Mouse (Mus musculus) limb, embryonic 15.5 days (tissue): ENCODE data around the gene Gm11444. TPM values are rescaled to one million over a fixed set of nuclear protein-coding genes. Genes with fewer than 3 reads are reported as not detected.

ENCODE experiments used
- ATAC-seq: fragments of 200-750 bp; cut with Nextera tagmentation; 2 replicates; pipeline ENCODE4 v1.8.0; 2017; ENCODE audit warnings: low read depth, moderate TSS enrichment; ENCODE audit not compliant: insufficient number of reproducible peaks, low FRiP score, low TSS enrichment
- H3K27ac ChIP-seq: fragments of 300-500 bp; sonication (generic); 2 replicates; pipeline ENCODE4 v1.5.1; 2015; ENCODE audit warnings: moderate library complexity, mild to moderate bottlenecking, inconsistent platforms
- H3K27me3 ChIP-seq: fragments of 300-500 bp; sonication (generic); 2 replicates; pipeline ENCODE4 v1.6.1; 2015; ENCODE audit warnings: inconsistent platforms
- H3K36me3 ChIP-seq: fragments of 300-500 bp; sonication (generic); 2 replicates; pipeline ENCODE4 v1.6.1; 2015; ENCODE audit warnings: inconsistent platforms
- H3K4me1 ChIP-seq: fragments of 300-500 bp; sonication (generic); 2 replicates; pipeline ENCODE4 v1.6.1; 2015; ENCODE audit warnings: inconsistent platforms
- H3K4me2 ChIP-seq: fragments of 300-500 bp; sonication (generic); 2 replicates; pipeline ENCODE4 v1.6.1; 2015; ENCODE audit warnings: mild to moderate bottlenecking, inconsistent platforms
- H3K4me3 ChIP-seq: fragments of 300-500 bp; sonication (generic); 2 replicates; pipeline ENCODE4 v1.5.1; 2015; ENCODE audit warnings: mild to moderate bottlenecking, inconsistent platforms
- H3K9ac ChIP-seq: fragments of 300-500 bp; sonication (generic); 2 replicates; pipeline ENCODE4 v1.6.1; 2015; ENCODE audit warnings: inconsistent platforms
- H3K9me3 ChIP-seq: fragments of 300-500 bp; sonication (generic); 2 replicates; pipeline ENCODE4 v1.6.1; 2016; ENCODE audit warnings: inconsistent platforms
- WGBS: fragments of 180-500 bp; shearing (Covaris S2); methylation state at CpG from one replicate; pipeline ENCODE4 v1.1.7; 2015; 5-methylcytosine and 5-hydroxymethylcytosine counted together
- polyA plus RNA-seq: library from polyadenylated mRNA; unstranded; fragments of >200 nt; fragmentation: Nextera tagmentation; extraction: Ambion mirVana; gene quantifications from 2 replicates; pipeline ENCODE4 v1.2.1, GENCODE M21; 2015

Gm11444 gene
- polyA plus RNA-seq, 1 experiment from 2014 or later = not detected

DNA sequence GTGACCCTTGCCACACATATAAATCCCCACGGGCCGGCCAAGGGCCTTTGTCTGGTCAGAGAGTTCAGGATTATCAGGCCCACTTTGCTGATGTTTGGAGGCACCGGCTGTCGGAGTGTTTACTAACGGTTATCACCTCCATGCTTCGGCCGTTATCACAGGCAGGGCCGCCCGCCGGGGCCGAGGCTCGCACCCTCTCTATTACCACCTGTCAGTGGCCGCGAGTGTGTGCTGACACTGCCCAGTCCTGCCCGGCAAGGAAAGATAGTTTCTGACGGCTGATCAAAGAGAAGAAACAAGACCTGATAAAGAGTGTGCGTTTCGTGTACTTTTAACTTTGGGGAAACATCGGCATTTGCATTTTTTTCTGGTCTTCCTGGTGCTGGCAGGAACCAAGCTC lies 50.3 kb downstream of the Gm11444 start:
- no peak for ATAC-seq
- H3K27me3 ChIP-seq = peaks cover 42% of the 10 kb centered on the region
- H3K27ac ChIP-seq = no peak overlapping the region

DNA sequence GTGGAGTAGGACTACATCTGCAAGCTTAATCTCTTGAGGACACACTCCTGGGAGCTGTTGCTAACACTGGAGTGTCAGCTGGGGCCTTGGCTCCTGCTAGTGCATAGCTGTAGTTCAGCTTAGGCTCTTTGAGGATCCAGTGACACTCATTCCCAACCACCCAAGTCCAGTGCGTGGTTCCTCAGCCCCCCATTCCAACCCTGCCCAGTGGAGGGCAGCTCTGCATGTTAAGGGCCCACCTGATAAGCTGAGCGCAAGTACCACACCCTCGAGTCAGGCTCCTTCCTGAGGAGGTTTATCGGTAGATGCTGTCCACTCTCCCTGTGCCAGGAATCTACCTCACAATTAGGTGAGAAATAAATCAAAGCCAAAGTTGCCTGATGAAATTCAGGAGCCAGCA lies 50.7 kb downstream of the Gm11444 start:
- ATAC-seq = no peak
- H3K36me3 ChIP-seq = no peaks in the 10 kb centered on the region

More for the DNA sequence above, 50.3 kb downstream of the Gm11444 start:
- Histone ChIP-seq H3K36me3 (no peaks in the 10 kb centered on the region), H3K4me2 (no peak overlapping the region), H3K9ac (no peak overlapping the region), H3K9me3 (no peaks in the 10 kb centered on the region), H3K4me3 (no peak overlapping the region), H3K4me1 (peaks cover 5% of the 10 kb centered on the region; the same call in 1 of the 2 replicates)
- 19% methylated on average over 19 of the region's 19 CpGs for WGBS

More for the DNA sequence above, 50.7 kb downstream of the Gm11444 start:
- peaks cover 5% of the 10 kb centered on the region; the same call in 1 of the 2 replicates for H3K4me1 ChIP-seq
- no peak overlapping the region for H3K9ac ChIP-seq
- no peaks in the 10 kb centered on the region for H3K9me3 ChIP-seq
- H3K27ac ChIP-seq = no peak overlapping the region
- peaks cover 39% of the 10 kb centered on the region for H3K27me3 ChIP-seq
- no peak overlapping the region for H3K4me2 ChIP-seq
- WGBS = 50% methylated on average over 4 of the region's 4 CpGs
- no peak overlapping the region for H3K4me3 ChIP-seq

Other genes starting within 250 kb of the Gm11444 start
- 3.4 and 4.1 TPM in 2 replicates for gene Tbx2, start 17.8 kb downstream of the Gm11444 start, polyA plus RNA-seq
- 14.9 and 21.9 TPM in 2 replicates for gene Tbx4, start 36.1 kb upstream of the Gm11444 start, polyA plus RNA-seq